Mouse (Mus musculus): ENCODE data around the gene Mc3r.

DNA sequence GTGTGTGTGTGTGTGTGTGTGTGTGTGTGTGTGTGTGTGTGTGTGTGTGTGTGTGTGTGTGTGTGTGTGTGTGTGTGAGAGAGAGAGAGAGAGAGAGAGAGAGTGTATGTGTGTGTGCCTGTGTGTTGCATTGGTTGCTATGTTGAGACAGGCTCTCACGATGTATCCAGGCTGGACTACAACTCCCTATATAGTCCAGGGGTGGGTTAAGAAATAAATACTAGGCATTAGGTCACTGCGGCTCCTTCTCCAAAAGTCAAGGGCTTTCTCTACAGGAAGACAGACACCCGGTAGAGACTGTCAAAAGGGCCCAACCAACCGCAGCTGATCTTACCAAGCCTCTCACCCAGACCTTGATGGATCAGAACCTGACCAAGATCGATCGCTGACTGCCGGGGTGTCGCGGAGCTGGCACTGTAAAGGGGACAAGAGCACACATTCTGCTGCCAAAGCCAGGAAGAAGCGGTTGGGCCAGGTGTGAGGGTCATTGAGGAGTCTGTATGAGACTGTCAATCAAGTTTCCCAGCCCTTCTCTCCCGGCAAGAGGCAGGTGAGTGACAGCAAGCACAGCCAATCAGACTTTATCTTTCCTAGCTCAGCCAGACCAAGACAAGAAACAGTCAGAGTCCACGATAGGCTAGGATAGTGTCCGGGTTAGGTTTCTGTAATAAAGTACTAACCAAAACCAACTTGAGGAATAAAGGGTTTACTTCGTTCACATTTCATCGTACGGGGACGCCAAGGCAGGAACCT, 32.0 kb upstream of the Mc3r start:
- TF ChIP-seq CTCF (conservative IDR thresholded peaks at IDR 0.05 in 1 of 2, IDR thresholded peaks at IDR 0.05 in 1 of 2; ENCODE audit: low read depth in 2 of 2, low read length in 2 of 2) (peak in 1 of 2 experiments; percentile 5; a peak in 1 of 4 replicates), NELFE (IDR thresholded peaks at IDR 0.05; ENCODE audit: low read depth, low read length) (no peak), ZNF384 (IDR thresholded peaks at IDR 0.05; ENCODE audit: low read depth, low read length) (no peak), GABPA (IDR thresholded peaks at IDR 0.05; ENCODE audit: insufficient replicate concordance, low read depth, low read length) (no peak), POLR2A (IDR thresholded peaks at IDR 0.05; ENCODE audit: low read depth, low read length) (no peak), MYC (IDR thresholded peaks at IDR 0.05; ENCODE audit: low read depth, low read length) (no peak), ZC3H11A (IDR thresholded peaks at IDR 0.05; ENCODE audit: low read depth, low read length) (no peak), USF1 (IDR thresholded peaks at IDR 0.05; ENCODE audit: low read depth, low read length) (no peak), ELF1 (IDR thresholded peaks at IDR 0.05; ENCODE audit: low read depth, low read length) (no peak), RCOR1 (conservative IDR thresholded peaks at IDR 0.05; ENCODE audit: low read depth, low read length) (no peak), SMC3 (IDR thresholded peaks at IDR 0.05; ENCODE audit: low read depth, low read length) (no peak), HCFC1 (IDR thresholded peaks at IDR 0.05; ENCODE audit: low read depth, low read length) (no peak), ZKSCAN1 (IDR thresholded peaks at IDR 0.05; ENCODE audit: borderline replicate concordance, low read depth, low read length) (no peak)
